Mouse (Mus musculus): Measurements from ENCODE around the gene Tox2. TPM values are rescaled to one million over a fixed set of nuclear protein-coding genes. Genes with fewer than 3 reads are reported as not detected.
A peak's percentile ranks its signal among the peaks of the same experiment; 100 is the strongest.

Tox2 gene
- 1.9 and 2.3 TPM in 2 replicates for polyA plus RNA-seq (2012; rRNA removed)

- DNase-seq (ENCODE audit: low read depth): no peak
Measured at GRCm38 (mm10) chr2:163202884-163203634, at the start of gene Tox2. Gene Tox2, plus strand, starts transcription at chr2:163203125.

- no peak for DNase-seq (ENCODE audit: low read depth)
Measured at GRCm38 (mm10) chr2:163154673-163155072, 48.3 kb upstream of the Tox2 start.

- DNase-seq (ENCODE audit: low read depth): no peak
Measured at GRCm38 (mm10) chr2:163158979-163159378, 43.9 kb upstream of the Tox2 start.

GRCm38 (mm10) chr2:163164461-163164990 is 38.4 kb upstream of the Tox2 start:
- DNase-seq (ENCODE audit: low read depth): no peak

- no peak for DNase-seq (ENCODE audit: low read depth)
Measured at GRCm38 (mm10) chr2:163166067-163166805, 36.7 kb upstream of the Tox2 start.

- DNase-seq (ENCODE audit: low read depth): no peak
Measured at GRCm38 (mm10) chr2:163171891-163172290, 31.0 kb upstream of the Tox2 start.

- DNase-seq (ENCODE audit: low read depth): peak; percentile 90
Measured at GRCm38 (mm10) chr2:163174066-163174465, 28.9 kb upstream of the Tox2 start.

GRCm38 (mm10) chr2:163175831-163176230 is 27.1 kb upstream of the Tox2 start:
- DNase-seq (ENCODE audit: low read depth): peak; percentile 66

GRCm38 (mm10) chr2:163176502-163176901 is 26.4 kb upstream of the Tox2 start:
- peak; percentile 95 for DNase-seq (ENCODE audit: low read depth)

- DNase-seq (ENCODE audit: low read depth): no peak
Measured at GRCm38 (mm10) chr2:163187552-163187951, 15.4 kb upstream of the Tox2 start.

GRCm38 (mm10) chr2:163189596-163189995 is 13.3 kb upstream of the Tox2 start:
- no peak for DNase-seq (ENCODE audit: low read depth)

- no peak for DNase-seq (ENCODE audit: low read depth)
Measured at GRCm38 (mm10) chr2:163190004-163190441, 12.9 kb upstream of the Tox2 start.

GRCm38 (mm10) chr2:163192485-163192884 is 10.4 kb upstream of the Tox2 start:
- no peak for DNase-seq (ENCODE audit: low read depth)

GRCm38 (mm10) chr2:163194015-163194414 is 8.9 kb upstream of the Tox2 start:
- DNase-seq (ENCODE audit: low read depth): no peak

- no peak for DNase-seq (ENCODE audit: low read depth)
Measured at GRCm38 (mm10) chr2:163194543-163194942, 8.4 kb upstream of the Tox2 start.

GRCm38 (mm10) chr2:163195106-163195833 is 7.7 kb upstream of the Tox2 start:
- DNase-seq (ENCODE audit: low read depth): no peak

- no peak for DNase-seq (ENCODE audit: low read depth)
Measured at GRCm38 (mm10) chr2:163195834-163196145, 7.1 kb upstream of the Tox2 start.

- no peak for DNase-seq (ENCODE audit: low read depth)
Measured at GRCm38 (mm10) chr2:163201897-163202296, 1.0 kb upstream of the Tox2 start.

GRCm38 (mm10) chr2:163202553-163202883 is 407 bp upstream of the Tox2 start:
- DNase-seq (ENCODE audit: low read depth): no peak

GRCm38 (mm10) chr2:163203635-163204547 is 966 bp downstream of the Tox2 start:
- no peak for DNase-seq (ENCODE audit: low read depth)

- DNase-seq (ENCODE audit: low read depth): no peak
Measured at GRCm38 (mm10) chr2:163204548-163205261, 1.8 kb downstream of the Tox2 start.

Measured in gonadal fat pad, adult 2 months (tissue).